Mouse (Mus musculus): ENCODE measurements around the gene Defa20. TPM values are rescaled to one million over a fixed set of nuclear protein-coding genes. Genes with fewer than 3 reads are reported as not detected.
"Not testable (repeated sequence)": the region's sequence is repeated elsewhere in the genome, so short reads cannot be mapped to it uniquely, and the experiment has no call there.

Defa20 gene
- total RNA-seq (2015) (not detected in 2 replicates), total RNA-seq (2017) (not detected in 2 replicates)

GRCm38 (mm10) chr8:21508958-21509357 lies at the start of gene Defa20:
Gene Defa20, plus strand, starts transcription at chr8:21509258.
- not testable (repeated sequence) for ATAC-seq (ENCODE audit: poor library complexity, severe bottlenecking)

GRCm38 (mm10) chr8:21528732-21529131 lies 19.7 kb downstream of the Defa20 start, which contains the start of gene Defa32:
Gene Defa32, plus strand, starts transcription at chr8:21529032.
- ATAC-seq (ENCODE audit: poor library complexity, severe bottlenecking): not testable (repeated sequence)

Other genes with a start within 250 kb of the Defa20 start
- not detected in 2 replicates for gene Defa27, start 193.7 kb upstream of the Defa20 start, total RNA-seq (2015)
- gene Defa27, start 193.7 kb upstream of the Defa20 start, total RNA-seq (2017): not detected in 2 replicates
- not detected in 2 replicates for gene Defa29, start 182.2 kb upstream of the Defa20 start, total RNA-seq (2015)
- gene Defa29, start 182.2 kb upstream of the Defa20 start, total RNA-seq (2017): not detected in 2 replicates
- not detected in 2 replicates for gene Defa2, start 130.7 kb upstream of the Defa20 start, total RNA-seq (2015)
- gene Defa2, start 130.7 kb upstream of the Defa20 start, total RNA-seq (2017): not detected in 2 replicates
- gene Defa33, start 117.4 kb upstream of the Defa20 start, total RNA-seq (2015): not detected in 2 replicates
- not detected in 2 replicates for gene Defa33, start 117.4 kb upstream of the Defa20 start, total RNA-seq (2017)
- not detected in 2 replicates for gene Defa36, start 81.8 kb upstream of the Defa20 start, total RNA-seq (2015)
- gene Defa36, start 81.8 kb upstream of the Defa20 start, total RNA-seq (2017): not detected in 2 replicates
- not detected in 2 replicates for gene Gm7849, start 52.7 kb upstream of the Defa20 start, total RNA-seq (2015)
- gene Gm7849, start 52.7 kb upstream of the Defa20 start, total RNA-seq (2017): not detected in 2 replicates
- gene Defa32, start 19.8 kb downstream of the Defa20 start, total RNA-seq (2015): not detected in 2 replicates
- gene Defa32, start 19.8 kb downstream of the Defa20 start, total RNA-seq (2017): not detected in 2 replicates
- not detected in 2 replicates for gene Defa37, start 56.1 kb downstream of the Defa20 start, total RNA-seq (2015)
- gene Defa37, start 56.1 kb downstream of the Defa20 start, total RNA-seq (2017): not detected in 2 replicates
- gene Defa28, start 73.7 kb downstream of the Defa20 start, total RNA-seq (2015): not detected in 2 replicates
- gene Defa28, start 73.7 kb downstream of the Defa20 start, total RNA-seq (2017): not detected in 2 replicates
- not detected in 2 replicates for gene Gm7861, start 85.2 kb downstream of the Defa20 start, total RNA-seq (2015)
- gene Gm7861, start 85.2 kb downstream of the Defa20 start, total RNA-seq (2017): not detected in 2 replicates
- gene Defa26, start 108.9 kb downstream of the Defa20 start, total RNA-seq (2015): not detected in 2 replicates
- gene Defa26, start 108.9 kb downstream of the Defa20 start, total RNA-seq (2017): not detected in 2 replicates
- not detected in 2 replicates for gene Defa17, start 146.5 kb downstream of the Defa20 start, total RNA-seq (2015)
- not detected in 2 replicates for gene Defa17, start 146.5 kb downstream of the Defa20 start, total RNA-seq (2017)
- not detected in 2 replicates for gene Defa34, start 156.5 kb downstream of the Defa20 start, total RNA-seq (2015)
- not detected in 2 replicates for gene Defa34, start 156.5 kb downstream of the Defa20 start, total RNA-seq (2017)
- gene AY761184, start 194.4 kb downstream of the Defa20 start, total RNA-seq (2015): not detected in 2 replicates
- not detected in 2 replicates for gene AY761184, start 194.4 kb downstream of the Defa20 start, total RNA-seq (2017)
- gene Defa24, start 225.2 kb downstream of the Defa20 start, total RNA-seq (2015): not detected in 2 replicates
- gene Defa24, start 225.2 kb downstream of the Defa20 start, total RNA-seq (2017): not detected in 2 replicates

Data from megakaryocyte, adult 5-6 weeks (primary cell).